Mouse (Mus musculus) sigmoid colon, adult 10 weeks (tissue): ENCODE data around the gene Ngf. TPM values are rescaled to one million over a fixed set of nuclear protein-coding genes. Genes with fewer than 3 reads are reported as not detected.

Experiments used
- polyA plus RNA-seq: library from polyadenylated mRNA; stranded (reverse); fragments of 350-450 nt; fragmentation: Illumina TruSeq; extraction: RNeasy Lipid Tissue Mini Kit (QIAGEN cat#74804); gene quantifications from one replicate; pipeline ENCODE4 v1.2.3, GENCODE M21; 2014; ENCODE audit warnings: low read depth, low replicate concordance

Gene Ngf
- not detected for polyA plus RNA-seq

GRCm38 (mm10) chr3:102469713-102470448 lies at the start of gene Ngf:
TSS of gene Ngf (plus strand) at chr3:102469919.

